Mouse (Mus musculus) 3T3-L1 (cell line): ENCODE results near the gene Rasal1.
A peak's percentile ranks its signal among the peaks of the same experiment; 100 is the strongest.

Source experiments
- DNase-seq: peaks from one replicate; pipeline ENCODE4 v3.0.0-alpha.2; 2015; ENCODE audit warnings: low read depth, low spot score

Gene Rasal1

DNA sequence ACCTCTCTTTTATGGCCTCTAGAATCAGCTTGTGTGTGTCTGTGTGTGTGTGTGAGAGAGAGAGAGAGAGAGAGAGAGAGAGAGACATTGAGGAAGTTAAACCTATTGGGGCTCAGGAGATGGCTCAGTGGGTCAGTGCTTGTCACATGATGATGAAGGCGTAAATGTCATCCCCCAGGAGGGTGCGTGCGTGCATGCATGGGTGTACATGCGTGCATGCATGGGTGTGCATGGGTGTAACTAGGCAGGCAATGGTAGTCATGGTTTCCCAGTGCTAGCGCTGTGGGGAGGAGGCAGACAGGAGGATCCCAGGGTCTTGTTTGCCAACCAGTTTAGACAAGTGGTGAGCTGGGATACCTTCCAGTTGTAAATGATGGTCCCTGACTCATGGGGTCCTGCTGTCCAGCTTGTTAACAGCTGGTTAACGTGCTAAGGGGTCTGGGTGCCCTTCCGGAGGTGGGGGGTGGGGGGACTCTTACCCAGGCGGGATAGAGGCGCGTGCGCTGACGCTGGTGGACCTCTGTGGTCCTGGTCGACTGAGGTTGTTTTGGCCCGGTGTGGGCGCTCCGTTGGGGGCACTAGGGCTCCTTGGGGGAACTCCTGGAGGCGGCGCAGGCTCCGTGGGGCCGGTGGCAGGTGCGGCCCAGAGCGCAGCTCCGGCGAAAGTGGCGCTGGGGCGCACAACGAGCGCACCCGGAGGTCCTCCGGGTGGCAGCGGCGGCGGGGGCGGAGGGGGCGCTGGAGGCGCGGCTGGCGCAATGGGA is 45.5 kb downstream of the Rasal1 start:
- no peak for DNase-seq

DNA sequence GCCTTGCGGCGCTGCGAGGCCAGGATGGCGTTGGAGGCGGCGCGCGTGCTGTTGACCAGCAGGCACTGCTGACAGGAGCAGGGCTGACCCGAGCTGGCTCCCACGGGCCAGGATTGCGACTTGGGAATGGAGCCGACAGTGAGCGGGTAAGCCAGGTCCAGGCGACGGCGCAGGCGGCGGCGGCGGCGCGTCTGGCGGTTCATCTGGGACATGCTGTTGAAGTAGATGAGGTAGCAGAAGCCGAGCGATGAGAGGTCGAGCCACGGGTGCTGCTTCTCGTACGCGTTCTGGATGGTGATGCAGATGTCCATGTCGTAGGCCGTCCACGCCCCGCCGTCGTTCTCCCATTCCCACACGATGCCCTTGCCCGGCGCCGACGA is 46.1 kb downstream of the Rasal1 start:
- no peak for DNase-seq

- no peak for DNase-seq
These were observed 47.6 kb downstream of the Rasal1 start for GRCm38 (mm10) chr5:120696057-120696743.

DNA sequence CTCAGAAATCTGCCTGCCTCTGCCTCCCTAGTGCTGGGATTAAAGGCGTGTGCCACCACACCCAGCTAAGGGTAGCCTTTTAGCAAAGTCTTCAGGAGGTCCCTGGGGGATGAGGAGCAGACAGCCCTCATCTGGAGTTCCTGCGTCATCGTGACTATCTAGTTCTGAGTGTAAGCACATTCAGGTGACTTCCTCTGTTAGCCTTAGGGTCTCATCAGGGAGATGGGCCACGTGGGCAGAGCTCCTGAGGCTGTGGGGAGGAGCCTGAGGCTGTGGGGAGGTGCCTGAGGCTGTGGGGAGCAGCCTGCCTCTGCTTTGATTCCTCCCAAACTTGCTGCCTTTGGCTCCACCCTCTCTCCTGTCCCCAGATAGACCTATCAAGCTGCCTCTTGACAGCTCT is 48.3 kb downstream of the Rasal1 start:
- no peak for DNase-seq

DNA sequence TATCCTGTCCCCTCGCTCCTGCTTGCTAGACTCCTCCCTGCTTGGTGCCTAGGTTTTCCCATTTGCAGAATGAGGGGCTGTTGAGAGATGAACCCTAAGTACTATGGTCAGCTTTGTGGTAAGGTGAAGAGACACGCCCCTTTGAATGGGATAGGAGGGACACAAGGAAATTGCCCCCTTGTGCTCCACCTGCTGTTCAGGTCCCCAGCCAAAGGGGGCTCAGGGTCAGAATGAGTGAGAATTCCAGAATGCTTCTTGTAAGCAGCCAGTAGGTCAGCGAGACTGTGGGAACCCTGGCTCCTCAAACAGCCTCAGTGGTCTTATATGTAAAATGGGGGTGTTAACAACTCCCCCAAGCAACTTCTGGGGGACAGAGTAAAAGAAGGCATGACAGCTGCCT is 49.6 kb downstream of the Rasal1 start:
- DNase-seq = no peak

DNA sequence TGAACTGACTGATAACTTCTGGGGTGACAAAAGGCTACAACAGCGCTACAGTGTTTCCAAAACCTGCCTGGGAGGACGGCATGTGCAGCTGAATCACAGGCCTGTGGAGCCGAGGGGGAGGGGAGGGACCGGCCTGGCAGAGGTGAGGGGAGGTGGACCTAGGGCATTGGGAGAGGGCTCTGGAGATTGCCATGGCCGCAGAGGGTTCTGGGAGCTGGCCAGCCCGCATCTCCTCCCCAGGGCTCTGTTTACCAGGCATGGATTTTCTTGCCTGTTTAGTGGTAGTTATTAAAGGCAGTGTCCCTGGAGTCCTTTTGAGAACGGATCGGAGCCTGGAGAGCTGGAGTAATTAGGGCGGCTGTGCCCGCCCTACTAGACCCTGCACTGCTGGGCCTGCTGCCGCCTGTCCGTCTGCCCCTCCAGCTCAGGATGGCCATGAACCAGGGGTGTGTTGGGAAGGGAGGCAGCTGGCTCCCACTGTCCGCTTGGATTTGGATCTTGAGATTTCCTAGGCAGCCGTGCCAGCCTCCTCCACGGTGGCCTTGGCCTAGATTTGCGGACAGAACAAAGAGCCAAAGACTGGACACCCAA is 50.3 kb downstream of the Rasal1 start:
- DNase-seq = no peak

DNA sequence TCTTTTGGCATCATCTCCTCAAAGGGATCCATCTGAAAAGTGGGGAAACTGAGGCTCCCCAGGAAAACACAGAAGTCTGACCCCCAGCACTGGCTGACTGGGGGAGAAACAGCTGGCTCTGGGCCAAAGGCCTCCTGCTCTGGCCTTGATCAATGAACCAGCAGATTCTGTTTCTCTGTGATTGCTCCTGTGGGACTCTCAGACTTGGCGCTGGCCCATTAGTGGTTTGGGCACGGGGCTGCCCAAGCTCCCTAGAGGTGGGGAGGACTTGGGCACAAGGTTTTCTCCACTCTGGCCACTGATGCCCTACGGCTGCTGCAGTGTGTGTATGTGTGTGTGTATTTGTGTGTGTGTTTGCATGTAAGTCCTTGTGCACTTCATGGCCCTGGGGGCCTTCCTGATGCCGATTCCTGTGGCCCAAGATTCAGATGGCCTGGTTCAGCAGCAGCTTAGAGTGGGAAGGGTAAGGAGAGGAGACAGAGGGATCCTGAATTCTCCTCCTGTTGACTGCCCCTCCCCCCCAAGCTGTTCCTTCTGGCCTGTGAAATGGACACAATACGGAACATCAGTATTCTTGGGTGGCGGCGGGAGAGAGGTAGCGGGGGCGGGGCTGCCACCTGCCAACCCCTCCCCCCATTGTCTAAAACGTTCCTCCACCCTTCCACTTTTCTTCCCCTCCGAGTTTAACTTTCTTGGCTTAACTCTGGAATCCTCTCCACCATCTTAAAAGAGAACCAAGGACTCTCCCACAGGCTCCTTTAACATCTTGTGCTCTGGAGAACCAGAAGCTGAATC is 52.6 kb downstream of the Rasal1 start:
- DNase-seq = no peak

- no peak for DNase-seq
These were observed 53.8 kb downstream of the Rasal1 start for GRCm38 (mm10) chr5:120702421-120702820.

GRCm38 (mm10) chr5:120702969-120703368 is 54.4 kb downstream of the Rasal1 start:
- no peak for DNase-seq

DNA sequence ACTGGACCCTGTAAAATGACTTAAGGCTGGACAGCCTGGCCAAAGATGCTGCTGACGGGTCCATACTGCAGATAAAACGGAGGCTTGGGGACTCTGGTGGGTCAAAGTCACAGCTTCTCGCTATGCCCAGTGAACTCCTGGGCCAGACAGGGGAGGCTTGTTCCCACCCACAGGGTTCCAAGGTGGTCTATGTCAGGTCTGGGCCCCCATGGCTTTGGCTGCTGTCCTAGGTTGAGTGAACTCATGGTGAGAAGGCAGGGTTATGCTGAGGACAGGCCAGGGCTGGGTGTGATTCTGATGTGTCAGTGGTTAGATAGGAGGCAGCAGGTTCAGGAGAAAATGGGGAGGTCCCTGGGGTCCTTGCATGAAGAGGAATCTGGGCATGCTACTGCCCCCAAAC is 55.0 kb downstream of the Rasal1 start:
- no peak for DNase-seq

DNA sequence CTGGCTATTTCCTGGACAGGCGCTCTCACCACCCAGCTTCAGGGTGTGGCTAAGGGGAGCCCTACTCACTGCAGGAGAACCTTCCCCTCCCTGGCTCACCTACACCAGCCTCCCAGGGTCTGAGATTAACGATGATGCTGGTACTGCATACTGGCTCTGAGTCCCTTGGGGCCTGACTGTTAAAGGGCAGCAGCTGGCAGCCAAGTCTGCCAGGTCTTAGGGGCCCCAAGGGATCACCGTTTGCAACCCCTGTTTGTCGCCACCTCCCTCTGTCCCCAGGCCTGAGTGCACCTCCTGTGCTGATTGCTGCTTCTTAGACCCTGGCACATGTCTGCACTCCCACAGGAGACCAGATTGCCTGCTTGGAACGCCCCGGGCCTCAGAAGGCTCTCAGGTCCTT is 55.8 kb downstream of the Rasal1 start:
- no peak for DNase-seq

DNA sequence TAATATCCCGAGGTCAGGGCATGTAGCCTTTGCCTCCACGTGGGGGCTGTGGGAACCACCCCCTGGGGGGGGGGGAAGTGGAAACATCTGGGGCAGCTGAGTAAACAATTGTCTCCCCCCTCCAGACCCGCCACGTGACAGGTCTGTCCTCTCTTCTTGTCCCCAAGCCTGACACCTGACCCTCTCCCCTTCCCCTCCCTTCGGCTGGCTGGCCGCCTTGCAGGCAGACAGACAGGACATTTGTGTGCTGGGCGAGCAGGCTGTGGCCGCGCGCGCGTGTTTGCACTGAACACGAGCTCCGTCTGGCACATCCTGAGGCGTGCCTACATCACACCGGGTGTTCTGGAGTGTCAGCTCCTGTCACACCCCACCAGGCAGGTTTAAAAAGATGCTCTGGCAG is 57.9 kb downstream of the Rasal1 start:
- no peak for DNase-seq

GRCm38 (mm10) chr5:120706976-120707375 is 58.4 kb downstream of the Rasal1 start:
- no peak for DNase-seq

- no peak for DNase-seq
These were observed 61.7 kb downstream of the Rasal1 start for GRCm38 (mm10) chr5:120710161-120710825.

DNA sequence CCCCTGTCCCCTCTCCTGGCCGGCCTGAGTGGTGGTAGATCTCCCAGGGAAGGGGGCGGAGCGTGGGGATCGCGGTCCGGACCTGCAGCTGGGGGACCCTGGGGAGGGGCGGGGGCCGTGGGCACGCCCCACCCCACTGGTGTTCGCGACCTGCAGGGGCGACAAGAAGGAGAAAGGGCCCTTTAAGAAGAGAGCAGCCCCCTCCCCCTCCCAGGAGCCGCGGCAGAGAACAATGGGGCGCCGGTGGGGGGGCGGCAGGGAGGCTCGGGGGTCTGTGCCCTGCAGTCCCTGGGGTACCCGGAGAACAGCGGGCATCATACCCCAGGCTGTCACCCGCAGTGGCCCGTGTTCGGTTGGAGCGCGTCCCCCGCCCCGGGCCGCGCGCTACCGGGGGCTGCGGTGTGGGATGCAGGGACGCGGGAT is 62.2 kb downstream of the Rasal1 start:
- no peak for DNase-seq

DNA sequence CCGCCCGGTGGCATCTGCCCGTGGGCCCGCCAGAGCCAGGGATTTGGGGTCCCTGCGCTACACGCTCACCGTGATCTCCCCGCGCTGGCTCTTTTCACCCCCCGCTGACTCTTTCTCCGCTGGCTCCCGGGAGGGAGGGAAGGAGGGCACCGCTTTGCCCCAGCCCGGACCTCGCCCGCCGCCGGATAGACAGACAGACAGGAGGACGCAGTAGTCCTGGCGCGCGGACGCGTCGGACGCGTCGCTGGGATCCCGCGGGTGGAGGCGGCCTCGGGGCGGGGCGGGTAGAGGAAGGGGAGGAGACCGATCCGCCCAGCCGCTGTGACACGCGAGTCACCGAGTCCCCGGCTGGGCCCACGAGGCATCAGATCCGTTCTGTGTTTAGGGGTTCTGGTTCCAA is 62.8 kb downstream of the Rasal1 start:
- no peak for DNase-seq

DNA sequence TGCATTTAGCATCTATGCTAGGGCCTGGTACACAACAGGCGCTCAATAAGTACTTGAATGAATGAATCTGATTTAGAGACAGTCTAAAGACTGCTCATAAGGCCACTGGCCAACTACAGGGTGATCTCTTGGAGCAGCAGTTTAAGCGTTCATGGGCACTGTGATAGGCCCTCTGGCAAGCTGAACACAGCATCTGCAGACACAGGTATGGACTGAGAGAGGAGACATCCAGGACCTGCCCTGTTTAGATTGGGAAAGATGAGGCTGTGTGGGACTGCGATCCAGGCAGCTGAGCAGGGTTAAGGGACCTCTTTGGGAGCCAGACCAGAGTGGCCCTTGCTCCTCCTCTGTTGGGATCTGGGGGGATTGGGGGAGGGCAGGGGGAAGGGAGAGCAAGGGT is 63.2 kb downstream of the Rasal1 start, which contains the start of gene Dtx1:
TSS of gene Dtx1 (minus strand) at position 101 of the 400 bp plus-strand sequence.
- no peak for DNase-seq

- DNase-seq = peak; percentile 18
These were observed 64.1 kb downstream of the Rasal1 start for GRCm38 (mm10) chr5:120712721-120713120.

DNA sequence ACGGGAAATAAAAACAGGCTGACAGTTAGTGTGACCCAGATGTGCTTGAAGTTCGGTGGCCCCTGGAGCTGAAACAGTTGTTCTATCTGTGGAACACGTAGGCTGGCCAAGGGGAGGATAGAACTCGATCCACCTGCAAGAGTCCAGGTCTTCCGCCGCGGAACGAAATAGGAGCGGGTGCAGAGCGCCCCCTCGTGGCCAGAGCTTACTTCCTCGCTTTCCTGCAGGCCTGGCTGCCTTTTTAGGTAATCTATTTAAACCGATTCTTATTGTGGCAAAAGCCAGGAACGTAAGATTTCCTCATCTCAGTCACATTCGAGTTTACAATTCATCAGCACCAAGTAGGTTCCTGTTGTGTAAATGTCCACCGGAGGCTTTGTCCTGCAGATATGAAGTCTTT is 65.7 kb downstream of the Rasal1 start:
- peak; percentile 63 for DNase-seq

DNA sequence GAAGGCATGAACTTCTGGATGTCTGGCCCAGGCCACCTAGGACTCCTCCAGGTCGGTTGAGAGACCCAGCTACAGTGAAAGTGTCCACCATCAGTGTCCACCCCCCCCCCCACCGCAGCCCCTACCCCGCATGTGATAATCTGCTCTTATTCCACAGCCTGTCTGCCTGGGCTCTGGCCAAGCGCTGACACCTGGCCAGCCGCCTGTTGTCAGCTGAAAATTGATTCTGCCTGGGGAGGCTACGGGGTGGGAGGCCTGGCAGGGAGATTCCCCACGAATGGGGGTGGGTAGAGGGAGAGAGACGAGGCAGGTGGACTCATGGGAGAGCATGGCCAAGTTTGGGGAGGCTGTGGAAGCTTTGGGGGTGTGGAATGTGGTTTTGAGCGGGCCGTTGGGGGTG is 68.5 kb downstream of the Rasal1 start:
- no peak for DNase-seq

- no peak for DNase-seq
These were observed 70.2 kb downstream of the Rasal1 start for GRCm38 (mm10) chr5:120718600-120719378.
